Mouse (Mus musculus): ENCODE measurements around the gene 2310034C09Rik.

DNA sequence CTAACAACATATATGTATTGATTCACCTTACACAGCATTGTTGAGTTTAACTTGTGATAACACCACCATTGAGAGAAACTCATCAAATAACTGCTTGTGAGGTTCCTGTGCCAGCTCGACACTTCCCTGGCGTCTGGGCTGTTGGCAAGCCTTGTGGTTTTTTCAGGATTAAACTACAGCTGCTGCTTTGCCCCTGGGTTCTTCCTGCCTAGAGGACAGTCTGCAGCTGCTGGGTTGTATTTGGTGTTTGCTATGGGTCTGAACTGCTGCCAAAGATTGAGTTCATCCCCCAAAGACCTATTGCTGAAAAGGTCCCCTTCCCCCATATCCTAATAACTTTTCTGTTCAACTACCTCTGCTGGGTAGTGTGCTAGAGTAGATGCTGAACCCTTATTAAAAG, 23.3 kb upstream of the 2310034C09Rik start:
- no peak for TF ChIP-seq CTCF (IDR thresholded peaks at IDR 0.05; ENCODE audit: low read depth, low read length)
- no peak for TF ChIP-seq POLR2A (IDR thresholded peaks at IDR 0.05; ENCODE audit: borderline replicate concordance, low read depth, low read length)

All from bone marrow macrophage, adult 2 months (primary cell).